19 mouse cellular contexts compared by ENCODE assay signal in genomic region chr6:142609401-142610373, GRCm38 (mm10). TPM values are rescaled to one million over a fixed set of nuclear protein-coding genes. Genes with fewer than 3 reads are reported as not detected.
DNase-seq lines count a peak whose midpoint lies in the region; ATAC-seq and TF ChIP-seq lines count a peak whose summit lies in the region.
"Had no signal": no experiment of that assay in that cellular context is flagged by ENCODE, and none has a peak within 500 bp of the region (broad histone marks: within the 10 kb centered on the region; RNA-seq: fewer than 3 reads in every experiment).

No protein-coding gene starts in this region.

- H3K36me3 ChIP-seq in kidney, postnatal 0 days (ENCODE audit: insufficient read depth, low read length): no peaks in the 10 kb centered on the region
- no peaks in the 10 kb centered on the region for H3K36me3 ChIP-seq in embryonic facial prominence, embryonic 10.5 days (replicated peaks)
- H3K36me3 ChIP-seq in forebrain, embryonic 10.5 days (replicated peaks): no peaks in the 10 kb centered on the region
- H3K36me3 ChIP-seq: liver, embryonic 13.5 days; neural tube, embryonic 15.5 days had no signal

- no peak for ATAC-seq in kidney, postnatal 0 days (replicated peaks; ENCODE audit: low FRiP score, low read depth)
- ATAC-seq: inflammation-experienced regulatory T-cells, adult 6 months had no signal

- DNase-seq in embryo, embryonic 10.5 days (ENCODE audit: low spot score): peak; percentile 29
- no peak for DNase-seq in embryo, embryonic 9.5 days (ENCODE audit: extremely low spot score)
- peak; percentile 31 for DNase-seq in kidney, postnatal 0 days (ENCODE audit: low spot score)
- DNase-seq in kidney, adult 18-20 months: no peak
- peak; percentile 20 for DNase-seq in embryonic facial prominence, embryonic 10.5 days (ENCODE audit: low spot score)
- peak; percentile 10 for DNase-seq in kidney, postnatal 10 days
- DNase-seq in T-cell, adult 2 months (ENCODE audit: low spot score): no peak
- no peak for DNase-seq in forebrain, embryonic 10.5 days (ENCODE audit: extremely low spot score, low spot score)
- DNase-seq: adrenal gland, postnatal 10 days; cerebellum, postnatal 14 days; gastrocnemius, postnatal 25 days; liver, embryonic 13.5 days; retina, postnatal 1 day; thymus, postnatal 4 days had no signal

- no peak overlapping the region for H3K4me3 ChIP-seq in kidney, postnatal 0 days (replicated peaks; ENCODE audit: low read depth, low read length)
- no peak overlapping the region for H3K4me3 ChIP-seq in embryonic facial prominence, embryonic 10.5 days
- no peak overlapping the region for H3K4me3 ChIP-seq in forebrain, embryonic 10.5 days
- H3K4me3 ChIP-seq: layer of hippocampus, adult 2 months; left cerebral cortex, adult 2 months; liver, embryonic 13.5 days; megakaryocyte, embryonic 14.5 days; neural tube, embryonic 15.5 days had no signal

- H3K27me3 ChIP-seq in kidney, postnatal 0 days (ENCODE audit: insufficient read depth, low read length): no peaks in the 10 kb centered on the region
- no peaks in the 10 kb centered on the region for H3K27me3 ChIP-seq in embryonic facial prominence, embryonic 10.5 days (replicated peaks; ENCODE audit: low read depth, poor library complexity, severe bottlenecking)
- no peaks in the 10 kb centered on the region for H3K27me3 ChIP-seq in forebrain, embryonic 10.5 days (ENCODE audit: poor library complexity, severe bottlenecking)
- H3K27me3 ChIP-seq: liver, embryonic 13.5 days; megakaryocyte, embryonic 14.5 days; neural tube, embryonic 15.5 days had no signal

- H3K9me3 ChIP-seq in kidney, postnatal 0 days (replicated peaks; ENCODE audit: low read length): no peaks in the 10 kb centered on the region
- H3K9me3 ChIP-seq in embryonic facial prominence, embryonic 10.5 days: no peaks in the 10 kb centered on the region
- H3K9me3 ChIP-seq in forebrain, embryonic 10.5 days: no peaks in the 10 kb centered on the region
- H3K9me3 ChIP-seq: liver, embryonic 13.5 days; megakaryocyte, embryonic 14.5 days; neural tube, embryonic 15.5 days had no signal

- no peaks in the 10 kb centered on the region for H3K4me1 ChIP-seq in kidney, postnatal 0 days (replicated peaks; ENCODE audit: insufficient read depth, low read length)
- H3K4me1 ChIP-seq in embryonic facial prominence, embryonic 10.5 days: peaks cover 27% of the 10 kb centered on the region
- peaks cover 12% of the 10 kb centered on the region; the same call in 1 of the 2 replicates for H3K4me1 ChIP-seq in forebrain, embryonic 10.5 days
- H3K4me1 ChIP-seq: liver, embryonic 13.5 days; megakaryocyte, embryonic 14.5 days; neural tube, embryonic 15.5 days had no signal

- H3K27ac ChIP-seq in kidney, postnatal 0 days: peak overlapping the region; percentile 4
- H3K27ac ChIP-seq in embryonic facial prominence, embryonic 10.5 days (replicated peaks): peak overlapping the region; percentile 35; the same call in 1 of the 2 replicates
- H3K27ac ChIP-seq in forebrain, embryonic 10.5 days: no peak overlapping the region
- H3K27ac ChIP-seq: layer of hippocampus, adult 2 months; left cerebral cortex, adult 2 months; liver, embryonic 13.5 days; neural tube, embryonic 15.5 days had no signal

- no peak overlapping the region for H3K4me2 ChIP-seq in kidney, postnatal 0 days (ENCODE audit: low read length)
- H3K4me2 ChIP-seq: liver, embryonic 13.5 days; neural tube, embryonic 15.5 days had no signal

- no peak for TF ChIP-seq CTCF in kidney, postnatal 0 days (IDR thresholded peaks at IDR 0.05; ENCODE audit: low read depth)

- 52% methylated on average over 9 of the region's 9 CpGs for WGBS in kidney, postnatal 0 days
- WGBS in embryonic facial prominence, embryonic 10.5 days: 58% methylated on average over 9 of the region's 9 CpGs
- WGBS in forebrain, embryonic 10.5 days: 72% methylated on average over 9 of the region's 9 CpGs

- no peak overlapping the region for H3K9ac ChIP-seq in kidney, postnatal 0 days (ENCODE audit: low read depth, low read length)
- H3K9ac ChIP-seq: liver, embryonic 13.5 days; neural tube, embryonic 15.5 days had no signal

RNA-seq across cellular contexts. Expression of gene Kcnj8, which starts 38.3 kb away (rescaled TPM):
- 31.1 and 35.9 TPM in 2 replicates for polyA plus RNA-seq in kidney, postnatal 0 days (2015; fragmentation: Nextera tagmentation; extraction: Ambion mirVana)
- polyA plus RNA-seq in embryonic facial prominence, embryonic 10.5 days (2016; fragmentation: Nextera tagmentation; extraction: Ambion mirVana): 0.59 and 1.00 TPM in 2 replicates
- polyA plus RNA-seq in forebrain, embryonic 10.5 days (2016; fragmentation: Nextera tagmentation; extraction: Ambion mirVana): 0.26 and 0.89 TPM in 2 replicates

Comparison
In these comparisons a context has a peak if more than half of its experiments do, and no peak if none do; other contexts are left out.
1. DNase-seq: peak in embryo, embryonic 10.5 days (single experiment), kidney, postnatal 0 days (single experiment), embryonic facial prominence, embryonic 10.5 days (single experiment) and kidney, postnatal 10 days (single experiment); none in embryo, embryonic 9.5 days (single experiment), kidney, adult 18-20 months (single experiment), T-cell, adult 2 months (single experiment) and forebrain, embryonic 10.5 days (single experiment).
2. RNA of gene Kcnj8, which starts 38.3 kb away (polyA plus RNA-seq): 31.1 to 35.9 TPM in kidney, postnatal 0 days; 0.59 to 1.00 TPM in embryonic facial prominence, embryonic 10.5 days and 0.26 to 0.89 TPM in forebrain, embryonic 10.5 days; every median in the first group is over 10 times any median in the second.